In the genomic region with DNA sequence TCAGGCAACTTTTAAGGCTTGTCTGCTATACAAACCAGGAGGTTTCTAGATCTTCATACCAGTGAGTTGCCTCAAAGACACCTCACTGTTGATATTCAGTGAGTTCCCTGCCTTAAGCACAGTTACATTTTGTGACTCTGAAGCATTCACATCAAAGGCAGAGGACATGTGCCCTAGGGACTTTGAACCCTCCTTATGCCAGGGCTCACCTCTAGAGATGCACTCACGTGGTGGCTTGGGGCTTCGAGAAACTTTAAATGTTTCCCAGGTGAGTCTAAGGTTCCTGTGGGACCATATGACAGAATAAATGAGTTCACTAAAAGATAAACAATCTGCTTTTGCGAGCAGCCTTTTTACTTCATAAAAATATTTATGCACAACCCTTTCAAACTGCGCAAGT, we compare ENCODE assay signal across 27 mouse cellular contexts. TPM values are rescaled to one million over a fixed set of nuclear protein-coding genes. Genes with fewer than 3 reads are reported as not detected.
DNase-seq lines count a peak whose midpoint lies in the region; ATAC-seq and TF ChIP-seq lines count a peak whose summit lies in the region.
"Had no signal": no experiment of that assay in that cellular context is flagged by ENCODE, and none has a peak within 500 bp of the region (broad histone marks: within the 10 kb centered on the region; RNA-seq: fewer than 3 reads in every experiment).

No protein-coding gene starts in this region.

- no peaks in the 10 kb centered on the region for H3K9me3 ChIP-seq in lung, embryonic 14.5 days (ENCODE audit: low read depth, low read length)
- H3K9me3 ChIP-seq in hindbrain, embryonic 14.5 days (ENCODE audit: control insufficient read depth, low read length), result no peaks in the 10 kb centered on the region
- H3K9me3 ChIP-seq: embryonic facial prominence, embryonic 10.5 days; embryonic facial prominence, embryonic 15.5 days; forebrain, embryonic 12.5 days; hindbrain, embryonic 10.5 days; liver, embryonic 12.5 days; midbrain, embryonic 13.5 days; neural tube, embryonic 13.5 days had no signal

- no peak overlapping the region for H3K9ac ChIP-seq in lung, embryonic 14.5 days
- no peak overlapping the region for H3K9ac ChIP-seq in hindbrain, embryonic 14.5 days
- H3K9ac ChIP-seq: embryonic facial prominence, embryonic 15.5 days; forebrain, embryonic 12.5 days; forebrain, postnatal 0 days; liver, embryonic 12.5 days; liver, postnatal 0 days; midbrain, embryonic 13.5 days; neural tube, embryonic 13.5 days had no signal

- ATAC-seq in lung, embryonic 14.5 days (ENCODE audit: insufficient read depth), result no peak
- no peak for ATAC-seq in hindbrain, embryonic 14.5 days (ENCODE audit: low FRiP score)
- ATAC-seq: CD4-positive, CD25-positive, alpha-beta regulatory T cell, adult 4 months; forebrain, postnatal 0 days; hindbrain, postnatal 0 days; liver, embryonic 12.5 days; liver, postnatal 0 days; midbrain, embryonic 13.5 days had no signal

- H3K27ac ChIP-seq in lung, embryonic 14.5 days (ENCODE audit: low read depth), result peak overlapping the region; percentile 54; the same call in 1 of the 2 replicates
- H3K27ac ChIP-seq in hindbrain, embryonic 14.5 days, result no peak overlapping the region
- H3K27ac ChIP-seq: embryonic facial prominence, embryonic 10.5 days; embryonic facial prominence, embryonic 15.5 days; forebrain, embryonic 12.5 days; hindbrain, embryonic 10.5 days; hindbrain, postnatal 0 days; liver, embryonic 12.5 days; macrophage; midbrain, embryonic 13.5 days had no signal

- H3K4me3 ChIP-seq in lung, embryonic 14.5 days (ENCODE audit: low read depth, low read length), result no peak overlapping the region
- H3K4me3 ChIP-seq in hindbrain, embryonic 14.5 days (replicated peaks; ENCODE audit: low read length), result no peak overlapping the region
- H3K4me3 ChIP-seq: embryonic facial prominence, embryonic 10.5 days; embryonic facial prominence, embryonic 15.5 days; forebrain, embryonic 12.5 days; hindbrain, embryonic 10.5 days; liver, embryonic 12.5 days; midbrain, embryonic 13.5 days; neural tube, embryonic 13.5 days had no signal

- H3K4me2 ChIP-seq in lung, embryonic 14.5 days, result no peak overlapping the region
- no peak overlapping the region for H3K4me2 ChIP-seq in hindbrain, embryonic 14.5 days (replicated peaks)
- H3K4me2 ChIP-seq: embryonic facial prominence, embryonic 15.5 days; forebrain, embryonic 12.5 days; liver, embryonic 12.5 days; midbrain, embryonic 13.5 days; neural tube, embryonic 13.5 days had no signal

- no peaks in the 10 kb centered on the region for H3K27me3 ChIP-seq in lung, embryonic 14.5 days (ENCODE audit: insufficient read depth, low read length)
- H3K27me3 ChIP-seq in hindbrain, embryonic 14.5 days (ENCODE audit: control insufficient read depth, insufficient read depth, low read length), result no peaks in the 10 kb centered on the region
- H3K27me3 ChIP-seq: embryonic facial prominence, embryonic 15.5 days; forebrain, embryonic 12.5 days; liver, embryonic 12.5 days; midbrain, embryonic 13.5 days; neural tube, embryonic 13.5 days had no signal

- WGBS in lung, embryonic 14.5 days, result 63% methylated on average over 4 of the region's 4 CpGs
- 84% methylated on average over 4 of the region's 4 CpGs for WGBS in hindbrain, embryonic 14.5 days

- TF ChIP-seq CTCF in lung, embryonic 14.5 days (IDR thresholded peaks at IDR 0.05; ENCODE audit: low read depth), result no peak

- H3K36me3 ChIP-seq in lung, embryonic 14.5 days (ENCODE audit: insufficient read depth), result no peaks in the 10 kb centered on the region
- H3K36me3 ChIP-seq in hindbrain, embryonic 14.5 days (replicated peaks; ENCODE audit: control insufficient read depth, insufficient read depth), result no peaks in the 10 kb centered on the region
- H3K36me3 ChIP-seq: embryonic facial prominence, embryonic 10.5 days; embryonic facial prominence, embryonic 15.5 days; forebrain, embryonic 12.5 days; hindbrain, embryonic 10.5 days; liver, embryonic 12.5 days; midbrain, embryonic 13.5 days; neural tube, embryonic 13.5 days had no signal

- H3K4me1 ChIP-seq in lung, embryonic 14.5 days (ENCODE audit: insufficient read depth), result peaks cover 24% of the 10 kb centered on the region
- H3K4me1 ChIP-seq in hindbrain, embryonic 14.5 days (replicated peaks; ENCODE audit: control insufficient read depth, insufficient read depth, low read length), result no peaks in the 10 kb centered on the region
- H3K4me1 ChIP-seq: embryonic facial prominence, embryonic 15.5 days; liver, embryonic 12.5 days had no signal

- no peak for DNase-seq in lung, embryonic 14.5 days
- DNase-seq in lung, postnatal 36 days, result no peak
- peak; percentile 54 for DNase-seq in kidney, adult 9 months
- DNase-seq in kidney, postnatal 14 days, result peak; percentile 57
- no peak for DNase-seq in cerebellum, adult 8-10 months
- no peak for DNase-seq in hindbrain, embryonic 14.5 days (ENCODE audit: low spot score)
- DNase-seq in adrenal gland, adult (ENCODE audit: inconsistent age in 2 of 2, low spot score in 1 of 2), result no peak
- DNase-seq: adrenal gland, postnatal 25 days; cerebellum, adult 11-12 months; cerebellum, postnatal 25 days; forebrain, postnatal 0 days; gastrocnemius, postnatal 14 days; layer of hippocampus, postnatal 36 days; left cerebral cortex, postnatal 4 days; liver, postnatal 0 days; retina, postnatal 1 day; right cerebral cortex, postnatal 14 days had no signal

RNA-seq across cellular contexts. Expression of gene Afap1l2, which starts 50.0 kb away (rescaled TPM):
- polyA plus RNA-seq in lung, embryonic 14.5 days (2014; fragmentation: Nextera tagmentation; extraction: Ambion mirVana), result 23.3 and 24.2 TPM in 2 replicates
- polyA plus RNA-seq in hindbrain, embryonic 14.5 days (2014; fragmentation: Nextera tagmentation; extraction: Ambion mirVana), result 13.7 and 16.2 TPM in 2 replicates
- polyA plus RNA-seq: CD4-positive, CD25-positive, alpha-beta regulatory T cell, adult 4 months; macrophage had no signal

Comparison
In these comparisons a context has a peak if more than half of its experiments do, and no peak if none do; other contexts are left out.
1. DNase-seq: peak in kidney, adult 9 months (single experiment) and kidney, postnatal 14 days (single experiment); none in lung, embryonic 14.5 days (single experiment), lung, postnatal 36 days (single experiment), cerebellum, adult 8-10 months (single experiment), hindbrain, embryonic 14.5 days (single experiment) and adrenal gland, adult (0 of 2).